Mouse (Mus musculus) megakaryocyte, embryonic 14.5 days (primary cell): ENCODE measurements around the gene Abracl.

Experiments used
- FLI1 ChIP-seq: IDR thresholded peaks from 2 replicates; pipeline ENCODE4 v1.6.1; 2012; ENCODE audit warnings: low read length, inconsistent platforms, mixed read lengths
- GATA1 ChIP-seq: IDR thresholded peaks from 3 replicates; pipeline ENCODE4 v1.6.1; 2012; ENCODE audit warnings: mixed read lengths, low read length, inconsistent platforms, borderline replicate concordance

GRCm38 (mm10) chr10:18008118-18008517, 15.0 kb downstream of the Abracl start:
- TF ChIP-seq GATA1, result no peak
- TF ChIP-seq FLI1, result no peak
